Mouse (Mus musculus): ENCODE results near the gene Gm826.

DNA sequence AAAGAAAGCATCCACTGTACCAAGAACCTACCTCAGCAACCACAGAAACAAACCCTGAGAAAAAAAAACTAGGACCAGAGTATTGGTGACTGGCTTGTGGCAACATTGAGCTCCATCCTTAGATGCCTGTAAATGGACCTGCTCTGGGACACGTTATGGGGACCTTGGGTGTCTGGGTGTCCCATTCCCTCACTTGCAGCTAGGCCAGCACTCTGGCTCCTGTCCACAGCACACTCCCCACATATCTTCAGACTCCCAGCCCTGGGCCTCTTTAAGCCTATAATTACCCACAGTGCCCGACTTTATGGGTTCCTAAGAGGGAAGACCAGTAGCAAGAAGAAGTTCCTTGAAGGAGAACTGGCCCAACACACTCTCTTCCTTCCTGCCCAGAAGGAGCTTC is 2.1 kb upstream of the Gm826 start:
- TF ChIP-seq CTCF (IDR thresholded peaks at IDR 0.05; ENCODE audit: borderline replicate concordance, insufficient read depth, low read length) (no peak), POLR2A (IDR thresholded peaks at IDR 0.05; ENCODE audit: low read depth, low read length) (no peak)

Measured in embryonic fibroblast, embryonic 13.5 days (primary cell).